Mouse (Mus musculus) neural tube, embryonic 11.5 days (tissue): ENCODE measurements around the gene Cnpy2. TPM values are rescaled to one million over a fixed set of nuclear protein-coding genes. Genes with fewer than 3 reads are reported as not detected.

Experiments used
- ATAC-seq: fragments of 200-750 bp; cut with Nextera tagmentation; 2 replicates; pipeline ENCODE4 v1.8.0; 2017; ENCODE audit warnings: moderate number of reproducible peaks, mild to moderate bottlenecking, moderate TSS enrichment, moderate library complexity; ENCODE audit not compliant: insufficient read depth, low FRiP score, low TSS enrichment
- DNase-seq: peaks from one replicate; pipeline ENCODE4 v3.0.0-alpha.2; 2015; ENCODE audit warnings: low spot score
- H3K27ac ChIP-seq: fragments of 300-500 bp; sonication (generic); 2 replicates; pipeline ENCODE4 v1.5.1; 2014; ENCODE audit warnings: low read depth, mild to moderate bottlenecking, low read length
- H3K27me3 ChIP-seq: fragments of 300-500 bp; sonication (generic); 2 replicates; pipeline ENCODE4 v1.6.1; 2014; ENCODE audit warnings: mild to moderate bottlenecking, low read length, mixed read lengths; ENCODE audit not compliant: control insufficient read depth, insufficient read depth
- H3K36me3 ChIP-seq: fragments of 300-500 bp; sonication (generic); 2 replicates; pipeline ENCODE4 v1.6.1; 2014; ENCODE audit warnings: mild to moderate bottlenecking, low read length, moderate library complexity, mixed read lengths; ENCODE audit not compliant: control insufficient read depth, insufficient read depth
- H3K4me1 ChIP-seq: fragments of 300-500 bp; sonication (generic); 2 replicates; pipeline ENCODE4 v1.6.1; 2014; ENCODE audit warnings: low read length, mixed read lengths; ENCODE audit not compliant: control insufficient read depth, insufficient read depth
- H3K4me2 ChIP-seq: fragments of 300-500 bp; sonication (generic); 2 replicates; pipeline ENCODE4 v1.6.1; 2014; ENCODE audit warnings: low read depth, mild to moderate bottlenecking, moderate library complexity
- H3K4me3 ChIP-seq: fragments of 300-500 bp; sonication (generic); 2 replicates; pipeline ENCODE4 v1.5.1; 2014; ENCODE audit warnings: low read depth, low read length
- H3K9ac ChIP-seq: fragments of 300-500 bp; sonication (generic); 2 replicates; pipeline ENCODE4 v1.6.1; 2014; ENCODE audit warnings: mild to moderate bottlenecking, low read length
- H3K9me3 ChIP-seq: fragments of 300-500 bp; sonication (generic); 2 replicates; pipeline ENCODE4 v1.6.1; 2016; ENCODE audit warnings: low read length; ENCODE audit not compliant: control insufficient read depth
- WGBS: fragments of 180-500 bp; shearing (Covaris S2); extraction: QIAGEN DNeasy Blood & Tissue Kit; methylation state at CpG from one replicate; pipeline ENCODE4 v1.1.7; 2014; 5-methylcytosine and 5-hydroxymethylcytosine counted together
- polyA plus RNA-seq: library from polyadenylated mRNA; unstranded; fragments of >200 nt; fragmentation: Nextera tagmentation; extraction: Ambion mirVana; gene quantifications from 2 replicates; pipeline ENCODE4 v1.2.1, GENCODE M21; 2014

The Cnpy2 gene
- polyA plus RNA-seq, 1 experiment from 2014 or later, result 248 TPM

- Histone ChIP-seq H3K9me3 (no peaks in the 10 kb centered on the region), H3K4me3 (peak within 1 kb of the TSS; percentile 67), H3K9ac (peak within 1 kb of the TSS; percentile 70), H3K4me2 (peak within 1 kb of the TSS; percentile 88), H3K27me3 (no peaks in the 10 kb centered on the region), H3K36me3 (0 out of 2 replicates have a peak, but pooled peaks cover 4% of the 10 kb centered on the region), H3K27ac (peak within 1 kb of the TSS; percentile 88), H3K4me1 (no peaks in the 10 kb centered on the region)
- ATAC-seq (peak; percentile 92), DNase-seq (peak; percentile 92)
- WGBS, result under 1% methylated on average over 86 of the region's 87 CpGs
Observed at GRCm38 (mm10) chr10:128368402-128369217, 46.4 kb downstream of the Cnpy2 start, which contains the start of gene Coq10a. Gene Coq10a, minus strand, starts transcription at chr10:128368997.

- Histone ChIP-seq H3K27ac (peak overlapping the region; percentile 88), H3K36me3 (0 out of 2 replicates have a peak, but pooled peaks cover 3% of the 10 kb centered on the region), H3K9me3 (no peaks in the 10 kb centered on the region), H3K4me1 (no peaks in the 10 kb centered on the region), H3K4me3 (peak overlapping the region; percentile 67), H3K4me2 (peak overlapping the region; percentile 88), H3K9ac (peak overlapping the region; percentile 70), H3K27me3 (no peaks in the 10 kb centered on the region)
- WGBS, result 6% methylated on average over 9 of the region's 9 CpGs
- no peak for ATAC-seq
- no peak for DNase-seq
Observed at GRCm38 (mm10) chr10:128369218-128369543, 46.9 kb downstream of the Cnpy2 start.

GRCm38 (mm10) chr10:128369599-128369998, 47.3 kb downstream of the Cnpy2 start:
- H3K9ac ChIP-seq, result peak overlapping the region; percentile 70
- H3K27ac ChIP-seq, result peak overlapping the region; percentile 88; the same call in 1 of the 2 replicates
- H3K4me3 ChIP-seq, result peak overlapping the region; percentile 67; the same call in 1 of the 2 replicates
- H3K9me3 ChIP-seq, result no peaks in the 10 kb centered on the region
- 83% methylated on average over 6 of the region's 6 CpGs for WGBS
- DNase-seq (no peak), ATAC-seq (no peak)
- no peaks in the 10 kb centered on the region for H3K27me3 ChIP-seq
- peak overlapping the region; percentile 88 for H3K4me2 ChIP-seq
- H3K4me1 ChIP-seq, result no peaks in the 10 kb centered on the region
- H3K36me3 ChIP-seq, result 0 out of 2 replicates have a peak, but pooled peaks cover 3% of the 10 kb centered on the region

GRCm38 (mm10) chr10:128370021-128370420, 47.8 kb downstream of the Cnpy2 start:
- no peak overlapping the region for H3K4me3 ChIP-seq
- DNase-seq (no peak), ATAC-seq (no peak)
- H3K27me3 ChIP-seq, result no peaks in the 10 kb centered on the region
- 60% methylated on average over 5 of the region's 6 CpGs for WGBS
- H3K4me2 ChIP-seq, result no peak overlapping the region
- H3K9ac ChIP-seq, result no peak overlapping the region
- H3K27ac ChIP-seq, result no peak overlapping the region
- H3K9me3 ChIP-seq, result no peaks in the 10 kb centered on the region
- H3K4me1 ChIP-seq, result no peaks in the 10 kb centered on the region
- 0 out of 2 replicates have a peak, but pooled peaks cover under 1% of the 10 kb centered on the region for H3K36me3 ChIP-seq

GRCm38 (mm10) chr10:128370601-128371000, 48.3 kb downstream of the Cnpy2 start:
- no peak overlapping the region for H3K9ac ChIP-seq

GRCm38 (mm10) chr10:128372142-128372541, 49.9 kb downstream of the Cnpy2 start:
- Histone ChIP-seq H3K27me3 (no peaks in the 10 kb centered on the region), H3K9me3 (no peaks in the 10 kb centered on the region), H3K9ac (no peak overlapping the region), H3K4me1 (no peaks in the 10 kb centered on the region), H3K4me2 (no peak overlapping the region), H3K36me3 (no peaks in the 10 kb centered on the region), H3K4me3 (no peak overlapping the region), H3K27ac (no peak overlapping the region)
- DNase-seq (no peak), ATAC-seq (no peak)
- 80% methylated on average over 5 of the region's 5 CpGs for WGBS

More at GRCm38 (mm10) chr10:128370601-128371000, 48.3 kb downstream of the Cnpy2 start:
- no peaks in the 10 kb centered on the region for H3K4me1 ChIP-seq
- no peaks in the 10 kb centered on the region for H3K9me3 ChIP-seq
- no peak overlapping the region for H3K27ac ChIP-seq
- H3K27me3 ChIP-seq, result no peaks in the 10 kb centered on the region
- H3K4me2 ChIP-seq, result no peak overlapping the region
- ATAC-seq (no peak), DNase-seq (no peak)
- no peaks in the 10 kb centered on the region for H3K36me3 ChIP-seq
- H3K4me3 ChIP-seq, result no peak overlapping the region
- 47% methylated on average over 4 of the region's 4 CpGs for WGBS

- DNase-seq (no peak), ATAC-seq (no peak)
- Histone ChIP-seq H3K9ac (no peak overlapping the region), H3K27me3 (no peaks in the 10 kb centered on the region), H3K4me3 (no peak overlapping the region), H3K27ac (no peak overlapping the region), H3K4me1 (peaks cover 3% of the 10 kb centered on the region), H3K9me3 (no peaks in the 10 kb centered on the region), H3K36me3 (no peaks in the 10 kb centered on the region), H3K4me2 (no peak overlapping the region)
- WGBS, result 81% methylated on average over 6 of the region's 6 CpGs
Observed at GRCm38 (mm10) chr10:128372989-128373748, 50.9 kb downstream of the Cnpy2 start.

- H3K9ac ChIP-seq, result no peak overlapping the region
- H3K4me1 ChIP-seq, result peaks cover 10% of the 10 kb centered on the region
- H3K36me3 ChIP-seq, result peaks cover 6% of the 10 kb centered on the region
- no peak overlapping the region for H3K4me2 ChIP-seq
- ATAC-seq (no peak), DNase-seq (no peak)
- H3K27me3 ChIP-seq, result no peaks in the 10 kb centered on the region
- H3K4me3 ChIP-seq, result no peak overlapping the region
- H3K27ac ChIP-seq, result no peak overlapping the region
- 77% methylated on average over 6 of the region's 6 CpGs for WGBS
- no peaks in the 10 kb centered on the region for H3K9me3 ChIP-seq
Observed at GRCm38 (mm10) chr10:128374393-128374792, 52.1 kb downstream of the Cnpy2 start.
